Mouse (Mus musculus) kidney, adult 9 months (tissue): ENCODE measurements around the gene Slc33a1.
A peak's percentile ranks its signal among the peaks of the same experiment; 100 is the strongest.

ENCODE experiments used
- DNase-seq: peaks from one replicate; pipeline ENCODE4 v3.0.0; 2022

Gene Slc33a1

GRCm38 (mm10) chr3:63964100-63964921 lies at the start of gene Slc33a1:
Gene Slc33a1, minus strand, starts transcription at chr3:63964768.
- DNase-seq: peak; percentile 99

- no peak for DNase-seq
Measured at GRCm38 (mm10) chr3:63988722-63989440, 24.3 kb upstream of the Slc33a1 start.

GRCm38 (mm10) chr3:63986656-63987055 lies 22.1 kb upstream of the Slc33a1 start:
- no peak for DNase-seq

GRCm38 (mm10) chr3:63977895-63978294 lies 13.3 kb upstream of the Slc33a1 start:
- DNase-seq: no peak

GRCm38 (mm10) chr3:63975955-63976908 lies 11.7 kb upstream of the Slc33a1 start, which contains the start of gene Gmps:
Gene Gmps, plus strand, starts transcription at chr3:63976106.
- DNase-seq: peak; percentile 97

DNA sequence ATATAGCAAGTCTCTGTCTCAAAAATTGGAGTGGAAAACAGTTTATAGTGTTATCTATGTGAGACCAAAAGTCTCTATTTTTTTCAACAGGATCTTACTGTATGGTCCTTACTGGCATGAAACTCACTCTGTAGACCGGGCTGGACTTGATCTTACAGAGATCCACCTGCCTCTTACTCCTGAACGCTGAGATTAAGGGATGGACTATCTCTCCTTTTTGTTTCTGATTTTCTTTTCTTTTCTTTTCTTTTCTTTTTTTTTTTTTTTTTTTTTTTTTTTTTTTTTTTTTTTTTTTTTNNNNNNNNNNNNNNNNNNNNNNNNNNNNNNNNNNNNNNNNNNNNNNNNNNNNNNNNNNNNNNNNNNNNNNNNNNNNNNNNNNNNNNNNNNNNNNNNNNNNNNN lies 1.4 kb upstream of the Slc33a1 start:
- DNase-seq: no peak

DNA sequence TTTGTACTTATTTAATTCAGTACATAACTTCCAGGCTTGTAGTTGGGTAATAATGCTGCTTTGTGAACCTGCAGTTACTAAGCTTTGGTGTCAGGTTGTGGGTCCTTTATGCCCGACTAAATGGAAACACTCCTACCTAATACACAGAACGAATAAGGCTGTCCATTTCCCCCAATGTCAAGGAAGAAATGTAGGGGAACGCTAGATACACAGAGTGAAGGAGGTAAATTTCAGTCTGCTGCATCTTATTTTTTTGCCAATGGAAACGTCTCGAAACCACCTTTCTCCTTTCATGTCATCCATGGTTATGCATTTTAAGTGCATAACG lies 318 bp upstream of the Slc33a1 start:
- DNase-seq: no peak

GRCm38 (mm10) chr3:63963421-63964099 lies 1.0 kb downstream of the Slc33a1 start:
- DNase-seq: peak; percentile 76

DNA sequence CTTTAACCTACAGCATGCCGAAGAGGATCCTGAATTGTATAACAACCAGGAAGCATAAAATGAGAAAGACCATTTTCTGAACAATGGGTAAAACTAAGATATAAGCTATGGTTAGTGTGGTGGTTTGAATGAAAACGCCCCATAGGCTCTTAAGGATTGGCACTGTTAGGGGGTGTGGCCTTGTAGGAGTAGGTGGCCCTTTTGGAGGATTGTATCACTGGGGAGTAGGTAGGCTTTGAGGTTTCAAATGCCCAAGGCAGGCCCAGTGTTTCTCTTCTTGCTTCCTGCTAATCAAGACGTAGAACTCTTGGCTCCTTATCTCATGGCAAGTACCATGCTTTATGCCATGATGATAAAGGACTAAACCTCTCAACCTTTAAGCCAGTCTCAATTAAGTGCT lies 14.7 kb downstream of the Slc33a1 start:
- no peak for DNase-seq

DNA sequence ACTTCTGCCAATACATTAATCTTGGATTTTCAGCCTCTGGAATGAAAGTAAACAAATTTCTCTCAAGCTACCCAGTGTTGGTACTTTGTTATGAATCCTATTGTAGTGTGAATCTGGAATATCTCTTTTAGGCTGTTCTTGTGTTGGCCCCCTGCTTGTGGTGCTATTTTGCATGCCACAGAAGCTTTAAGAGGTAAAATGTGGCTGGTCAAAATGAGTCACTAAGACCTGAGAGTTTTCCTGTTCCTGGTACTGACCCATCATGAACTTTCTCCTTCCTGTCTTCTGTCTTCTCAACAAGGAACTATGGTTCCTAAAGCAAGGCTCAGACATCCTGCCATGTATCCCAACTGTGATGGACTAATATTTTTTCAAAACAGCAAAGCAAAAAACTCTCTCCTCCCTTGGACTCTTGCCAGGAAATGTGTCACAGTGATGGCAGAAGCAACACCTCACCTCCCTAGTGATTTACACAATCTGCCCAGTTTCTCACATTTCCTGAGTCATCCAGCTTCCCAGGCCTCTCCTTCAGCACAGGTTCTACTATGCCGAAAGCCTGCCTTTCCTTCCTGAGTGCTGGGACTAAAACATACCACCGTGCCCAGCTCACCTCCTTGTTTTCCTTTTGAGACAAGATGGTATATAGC lies 23.2 kb downstream of the Slc33a1 start:
- DNase-seq: no peak

DNA sequence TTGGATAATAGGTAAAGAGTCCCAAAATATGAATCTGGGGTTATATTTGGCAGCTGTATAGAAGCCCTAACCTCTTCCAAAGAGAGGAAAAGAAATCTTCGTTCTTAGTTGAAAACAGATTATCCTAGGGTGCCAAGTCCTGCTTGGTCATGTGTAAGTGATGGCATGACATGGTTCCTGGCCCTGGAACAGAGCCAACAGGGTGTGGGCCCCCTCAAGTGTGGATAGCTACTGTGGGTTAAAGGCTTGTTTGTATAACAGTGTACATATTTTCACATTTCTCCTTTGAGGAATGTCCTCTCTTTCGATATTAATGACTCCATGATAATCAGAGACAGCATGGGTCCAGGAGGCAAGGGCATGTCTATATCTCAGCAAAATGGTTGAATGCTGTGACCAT lies 25.6 kb downstream of the Slc33a1 start:
- DNase-seq: no peak

GRCm38 (mm10) chr3:63928878-63929859 lies 35.4 kb downstream of the Slc33a1 start, which contains the start of gene E130311K13Rik:
Gene E130311K13Rik, minus strand, starts transcription at chr3:63929472.
- DNase-seq: peak; percentile 94

DNA sequence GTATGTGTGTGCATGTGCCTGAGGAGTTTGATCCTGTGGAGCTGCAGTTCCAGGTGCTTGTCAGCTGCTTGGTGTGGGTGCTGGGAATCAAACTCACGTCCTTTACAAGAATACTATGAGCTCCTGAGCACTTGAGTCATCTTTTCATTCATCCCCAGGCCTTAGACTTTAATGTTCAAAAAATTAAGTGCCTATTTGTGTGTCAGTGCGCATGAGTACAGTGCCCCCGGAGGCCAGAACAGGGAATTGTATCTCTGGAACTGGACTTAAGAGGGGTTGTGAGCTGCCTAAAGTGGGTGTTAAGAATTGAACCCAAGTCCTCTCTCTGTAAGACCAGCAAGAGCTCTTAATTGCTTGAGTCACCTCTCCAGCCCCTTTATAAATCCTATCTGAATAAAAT lies 44.9 kb downstream of the Slc33a1 start:
- peak; percentile 44 for DNase-seq

DNA sequence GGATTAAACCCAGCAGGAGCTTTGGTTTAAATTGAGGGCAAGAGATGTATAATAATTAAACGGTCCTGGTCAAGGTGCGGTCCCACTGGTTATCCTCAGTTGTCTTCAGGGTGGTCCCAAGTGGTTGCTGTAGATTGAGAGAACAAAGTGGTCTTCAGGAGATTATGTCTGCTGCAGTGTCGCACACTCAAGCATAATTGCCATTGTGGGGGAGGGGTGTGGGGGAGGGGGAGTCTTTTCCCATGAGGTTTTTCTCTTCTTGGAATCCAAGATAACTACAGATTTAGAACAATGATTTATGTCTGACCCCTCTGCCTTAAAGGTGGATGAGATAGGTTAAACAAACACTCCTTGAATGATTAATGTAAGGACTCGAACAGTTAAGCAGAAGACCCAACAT lies 54.3 kb downstream of the Slc33a1 start:
- DNase-seq: no peak

GRCm38 (mm10) chr3:63905241-63905640 lies 59.3 kb downstream of the Slc33a1 start:
- DNase-seq: peak; percentile 34

GRCm38 (mm10) chr3:63904157-63904556 lies 60.4 kb downstream of the Slc33a1 start:
- peak; percentile 54 for DNase-seq

DNA sequence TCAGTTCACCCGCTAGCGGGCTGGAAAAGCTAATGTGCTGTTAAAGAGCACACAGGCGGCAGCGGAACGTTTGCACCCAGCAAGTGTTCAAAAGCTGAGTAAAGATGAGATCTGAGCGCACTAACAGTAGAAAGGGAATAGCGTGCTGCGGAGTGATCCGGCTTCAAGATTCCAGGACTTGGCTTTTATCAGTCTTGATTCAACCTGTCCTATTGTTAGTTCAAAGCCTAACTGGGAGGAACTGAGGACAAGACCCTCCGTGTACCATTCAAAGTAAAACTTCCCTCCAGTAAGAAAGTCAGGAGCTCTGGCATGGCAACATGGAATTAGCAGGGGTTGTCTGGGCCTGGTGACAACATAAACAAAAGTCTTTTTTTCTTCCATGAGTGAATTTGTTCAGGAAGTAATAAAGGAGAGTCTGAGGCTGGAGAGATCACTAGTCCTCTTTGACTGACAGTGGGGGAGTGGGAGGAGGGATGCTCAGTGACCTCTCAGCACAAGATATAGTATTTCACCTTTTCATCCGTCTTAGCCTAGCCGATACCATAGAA lies 64.5 kb downstream of the Slc33a1 start:
- peak; percentile 22 for DNase-seq

DNA sequence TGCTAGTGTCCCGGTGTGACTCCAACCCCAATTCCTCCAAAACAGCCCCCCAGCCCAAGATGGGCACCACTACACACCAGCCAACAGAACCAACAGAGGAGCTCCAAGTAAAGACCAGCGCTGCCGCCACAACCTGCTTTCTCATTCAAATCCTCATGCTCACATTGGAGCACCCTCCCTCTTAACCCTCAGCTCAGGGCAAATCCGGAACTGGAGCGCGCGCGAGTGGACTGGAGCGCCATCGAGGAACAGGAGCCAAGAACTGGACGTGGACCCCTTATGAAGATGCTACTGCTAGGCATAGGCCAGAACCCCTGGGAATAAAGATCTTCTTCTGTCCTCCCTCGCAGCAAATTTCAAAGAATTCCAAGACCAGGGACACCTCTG lies 65.3 kb downstream of the Slc33a1 start, which contains the start of gene Plch1:
Plch1 (minus strand) TSS at position 164 of the 387 bp plus-strand sequence.
- peak; percentile 47 for DNase-seq

DNA sequence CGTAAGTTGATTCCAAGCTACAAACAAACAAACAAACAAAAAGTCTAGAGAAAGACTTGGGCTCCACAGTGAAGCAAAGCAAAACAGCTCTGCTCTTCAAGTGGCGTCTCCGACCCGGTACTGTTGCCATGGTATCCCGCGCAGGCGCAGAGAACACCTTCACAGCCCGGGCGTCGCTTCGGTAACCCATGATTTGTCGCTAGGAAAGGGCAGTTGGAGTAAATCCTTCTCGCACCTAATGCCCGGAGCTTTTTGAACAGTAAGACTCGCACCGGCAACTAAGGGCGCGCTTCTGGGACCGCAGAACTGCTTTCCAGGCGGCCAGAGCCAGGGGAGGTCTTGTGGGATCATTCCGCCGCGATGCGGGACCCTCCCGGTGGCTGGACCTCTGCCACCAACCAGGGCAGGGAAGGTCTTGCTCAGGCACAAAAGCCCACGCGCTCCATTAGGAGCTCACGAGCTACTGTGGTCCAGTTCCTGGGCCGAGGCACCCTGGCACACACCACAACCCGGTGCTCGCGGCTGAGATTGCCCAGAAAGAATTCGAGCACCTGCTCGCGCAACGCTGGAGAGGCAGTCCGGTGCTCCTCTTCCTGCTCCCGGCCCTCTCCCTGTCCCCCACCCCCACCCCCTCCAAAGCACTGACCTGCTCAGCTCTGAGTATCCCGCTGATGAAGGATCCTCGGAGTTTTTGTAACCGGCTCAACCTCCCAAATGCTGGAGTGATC lies 65.8 kb downstream of the Slc33a1 start:
- peak; percentile 84 for DNase-seq
